Mouse (Mus musculus): Measurements from ENCODE around the gene Fasn. TPM values are rescaled to one million over a fixed set of nuclear protein-coding genes. Genes with fewer than 3 reads are reported as not detected.
A peak's percentile ranks its signal among the peaks of the same experiment; 100 is the strongest.

Gene Fasn
- polyA plus RNA-seq, 1 experiment from 2014 or later, result 56.1 TPM

- H3K4me2 ChIP-seq (ENCODE audit: low read depth, low read length), result no peak overlapping the region
- H3K36me3 ChIP-seq (replicated peaks; ENCODE audit: control insufficient read depth, insufficient read depth, low read depth, low read length), result peaks cover 76% of the 10 kb centered on the region
- H3K9ac ChIP-seq (replicated peaks; ENCODE audit: low read length), result no peak overlapping the region
- H3K27ac ChIP-seq (replicated peaks; ENCODE audit: low read depth, low read length), result no peak overlapping the region
- no peaks in the 10 kb centered on the region for H3K27me3 ChIP-seq (ENCODE audit: control insufficient read depth, insufficient read depth, low read length)
- 89% methylated on average over 6 of the region's 6 CpGs for WGBS
- ATAC-seq (replicated peaks; ENCODE audit: insufficient number of reproducible peaks, low FRiP score, low TSS enrichment, low read depth), result no peak
- no peak for DNase-seq (ENCODE audit: low spot score)
- H3K4me3 ChIP-seq (ENCODE audit: low read depth, low read length), result no peak overlapping the region
- peaks cover 9% of the 10 kb centered on the region for H3K4me1 ChIP-seq (ENCODE audit: control insufficient read depth, insufficient read depth, low read length)
- no peaks in the 10 kb centered on the region for H3K9me3 ChIP-seq (replicated peaks; ENCODE audit: control insufficient read depth, low read length)
These were observed 7.0 kb downstream of the Fasn start for GRCm38 (mm10) chr11:120817358-120817757.

- H3K4me2 ChIP-seq (ENCODE audit: low read depth, low read length), result no peak overlapping the region
- H3K4me1 ChIP-seq (ENCODE audit: control insufficient read depth, insufficient read depth, low read length), result no peaks in the 10 kb centered on the region
- DNase-seq (ENCODE audit: low spot score), result no peak
- H3K36me3 ChIP-seq (replicated peaks; ENCODE audit: control insufficient read depth, insufficient read depth, low read depth, low read length), result peaks cover 76% of the 10 kb centered on the region
- 98% methylated on average over 16 of the region's 16 CpGs for WGBS
- no peak for ATAC-seq (replicated peaks; ENCODE audit: insufficient number of reproducible peaks, low FRiP score, low TSS enrichment, low read depth)
- no peaks in the 10 kb centered on the region for H3K27me3 ChIP-seq (ENCODE audit: control insufficient read depth, insufficient read depth, low read length)
- no peak overlapping the region for H3K9ac ChIP-seq (replicated peaks; ENCODE audit: low read length)
- H3K27ac ChIP-seq (replicated peaks; ENCODE audit: low read depth, low read length), result no peak overlapping the region
- H3K9me3 ChIP-seq (replicated peaks; ENCODE audit: control insufficient read depth, low read length), result no peaks in the 10 kb centered on the region
- H3K4me3 ChIP-seq (ENCODE audit: low read depth, low read length), result no peak overlapping the region
These were observed 12.3 kb downstream of the Fasn start for GRCm38 (mm10) chr11:120812068-120812467.

GRCm38 (mm10) chr11:120808010-120808409 is 16.3 kb downstream of the Fasn start:
- Histone ChIP-seq H3K4me2 (ENCODE audit: low read depth, low read length) (no peak overlapping the region), H3K9ac (replicated peaks; ENCODE audit: low read length) (no peak overlapping the region), H3K9me3 (replicated peaks; ENCODE audit: control insufficient read depth, low read length) (no peaks in the 10 kb centered on the region), H3K27ac (replicated peaks; ENCODE audit: low read depth, low read length) (no peak overlapping the region), H3K4me3 (ENCODE audit: low read depth, low read length) (no peak overlapping the region), H3K36me3 (replicated peaks; ENCODE audit: control insufficient read depth, insufficient read depth, low read depth, low read length) (peaks cover 47% of the 10 kb centered on the region), H3K4me1 (ENCODE audit: control insufficient read depth, insufficient read depth, low read length) (no peaks in the 10 kb centered on the region), H3K27me3 (ENCODE audit: control insufficient read depth, insufficient read depth, low read length) (no peaks in the 10 kb centered on the region)
- ATAC-seq (replicated peaks; ENCODE audit: insufficient number of reproducible peaks, low FRiP score, low TSS enrichment, low read depth) (no peak), DNase-seq (ENCODE audit: low spot score) (no peak)
- WGBS, result 94% methylated on average over 12 of the region's 12 CpGs

GRCm38 (mm10) chr11:120805375-120806298 is 18.7 kb downstream of the Fasn start:
- ATAC-seq (replicated peaks; ENCODE audit: insufficient number of reproducible peaks, low FRiP score, low TSS enrichment, low read depth) (no peak), DNase-seq (ENCODE audit: low spot score) (no peak)
- Histone ChIP-seq H3K4me1 (ENCODE audit: control insufficient read depth, insufficient read depth, low read length) (no peaks in the 10 kb centered on the region), H3K4me2 (ENCODE audit: low read depth, low read length) (no peak overlapping the region), H3K9me3 (replicated peaks; ENCODE audit: control insufficient read depth, low read length) (no peaks in the 10 kb centered on the region), H3K9ac (replicated peaks; ENCODE audit: low read length) (no peak overlapping the region), H3K36me3 (replicated peaks; ENCODE audit: control insufficient read depth, insufficient read depth, low read depth, low read length) (peaks cover 35% of the 10 kb centered on the region), H3K4me3 (ENCODE audit: low read depth, low read length) (no peak overlapping the region), H3K27ac (replicated peaks; ENCODE audit: low read depth, low read length) (no peak overlapping the region), H3K27me3 (ENCODE audit: control insufficient read depth, insufficient read depth, low read length) (no peaks in the 10 kb centered on the region)
- 84% methylated on average over 7 of the region's 7 CpGs for WGBS

- peaks cover 28% of the 10 kb centered on the region for H3K36me3 ChIP-seq (replicated peaks; ENCODE audit: control insufficient read depth, insufficient read depth, low read depth, low read length)
- no peaks in the 10 kb centered on the region for H3K27me3 ChIP-seq (ENCODE audit: control insufficient read depth, insufficient read depth, low read length)
These were observed 19.6 kb downstream of the Fasn start for GRCm38 (mm10) chr11:120804769-120805168.

GRCm38 (mm10) chr11:120804274-120804673 is 20.1 kb downstream of the Fasn start:
- H3K9me3 ChIP-seq (replicated peaks; ENCODE audit: control insufficient read depth, low read length), result no peaks in the 10 kb centered on the region
- WGBS, result 88% methylated on average over 7 of the region's 7 CpGs
- no peak overlapping the region for H3K4me3 ChIP-seq (ENCODE audit: low read depth, low read length)
- no peaks in the 10 kb centered on the region for H3K27me3 ChIP-seq (ENCODE audit: control insufficient read depth, insufficient read depth, low read length)
- ATAC-seq (replicated peaks; ENCODE audit: insufficient number of reproducible peaks, low FRiP score, low TSS enrichment, low read depth) (no peak), DNase-seq (ENCODE audit: low spot score) (no peak)
- H3K36me3 ChIP-seq (replicated peaks; ENCODE audit: control insufficient read depth, insufficient read depth, low read depth, low read length), result peaks cover 25% of the 10 kb centered on the region
- H3K27ac ChIP-seq (replicated peaks; ENCODE audit: low read depth, low read length), result no peak overlapping the region
- H3K4me1 ChIP-seq (ENCODE audit: control insufficient read depth, insufficient read depth, low read length), result no peaks in the 10 kb centered on the region; the same call in 1 of the 2 replicates
- H3K9ac ChIP-seq (replicated peaks; ENCODE audit: low read length), result no peak overlapping the region
- no peak overlapping the region for H3K4me2 ChIP-seq (ENCODE audit: low read depth, low read length)

More at GRCm38 (mm10) chr11:120804769-120805168, 19.6 kb downstream of the Fasn start:
- WGBS, result 79% methylated on average over 4 of the region's 4 CpGs
- H3K4me2 ChIP-seq (ENCODE audit: low read depth, low read length), result no peak overlapping the region
- no peak overlapping the region for H3K27ac ChIP-seq (replicated peaks; ENCODE audit: low read depth, low read length)
- DNase-seq (ENCODE audit: low spot score) (no peak), ATAC-seq (replicated peaks; ENCODE audit: insufficient number of reproducible peaks, low FRiP score, low TSS enrichment, low read depth) (no peak)
- no peak overlapping the region for H3K4me3 ChIP-seq (ENCODE audit: low read depth, low read length)
- no peak overlapping the region for H3K9ac ChIP-seq (replicated peaks; ENCODE audit: low read length)
- H3K4me1 ChIP-seq (ENCODE audit: control insufficient read depth, insufficient read depth, low read length), result no peaks in the 10 kb centered on the region; the same call in 1 of the 2 replicates
- H3K9me3 ChIP-seq (replicated peaks; ENCODE audit: control insufficient read depth, low read length), result no peaks in the 10 kb centered on the region

GRCm38 (mm10) chr11:120800061-120800904 is 24.1 kb downstream of the Fasn start:
- ATAC-seq (replicated peaks; ENCODE audit: insufficient number of reproducible peaks, low FRiP score, low TSS enrichment, low read depth) (peak; percentile 50; the same call in 1 of the 2 replicates), DNase-seq (ENCODE audit: low spot score) (peak; percentile 95)
- H3K9me3 ChIP-seq (replicated peaks; ENCODE audit: control insufficient read depth, low read length), result no peaks in the 10 kb centered on the region
- WGBS, result 13% methylated on average over 10 of the region's 10 CpGs
- peak overlapping the region; percentile 37 for H3K9ac ChIP-seq (replicated peaks; ENCODE audit: low read length)
- no peak overlapping the region for H3K27ac ChIP-seq (replicated peaks; ENCODE audit: low read depth, low read length)
- no peak overlapping the region for H3K4me3 ChIP-seq (ENCODE audit: low read depth, low read length)
- no peaks in the 10 kb centered on the region; the same call in 1 of the 2 replicates for H3K4me1 ChIP-seq (ENCODE audit: control insufficient read depth, insufficient read depth, low read length)
- no peak overlapping the region for H3K4me2 ChIP-seq (ENCODE audit: low read depth, low read length)
- H3K27me3 ChIP-seq (ENCODE audit: control insufficient read depth, insufficient read depth, low read length), result no peaks in the 10 kb centered on the region
- no peaks in the 10 kb centered on the region for H3K36me3 ChIP-seq (replicated peaks; ENCODE audit: control insufficient read depth, insufficient read depth, low read depth, low read length)

Measured in embryonic facial prominence, embryonic 11.5 days (tissue).